Mouse (Mus musculus) cortical plate, adult 2 months (tissue): ENCODE results near the gene Plppr1.

Experiments
- CTCF ChIP-seq: fragments of 200-500 bp; IDR thresholded peaks from 2 replicates; pipeline ENCODE4 v1.5.1; 2011; ENCODE audit warnings: mild to moderate bottlenecking, control low read depth, low read length; ENCODE audit not compliant: insufficient read depth; ENCODE audit errors: extremely low read depth
- POLR2A ChIP-seq: fragments of 200-500 bp; IDR thresholded peaks from 2 replicates; pipeline ENCODE4 v1.6.1; 2011; ENCODE audit warnings: mild to moderate bottlenecking, low read length, control low read depth; ENCODE audit not compliant: insufficient read depth; ENCODE audit errors: extremely low read depth

DNA sequence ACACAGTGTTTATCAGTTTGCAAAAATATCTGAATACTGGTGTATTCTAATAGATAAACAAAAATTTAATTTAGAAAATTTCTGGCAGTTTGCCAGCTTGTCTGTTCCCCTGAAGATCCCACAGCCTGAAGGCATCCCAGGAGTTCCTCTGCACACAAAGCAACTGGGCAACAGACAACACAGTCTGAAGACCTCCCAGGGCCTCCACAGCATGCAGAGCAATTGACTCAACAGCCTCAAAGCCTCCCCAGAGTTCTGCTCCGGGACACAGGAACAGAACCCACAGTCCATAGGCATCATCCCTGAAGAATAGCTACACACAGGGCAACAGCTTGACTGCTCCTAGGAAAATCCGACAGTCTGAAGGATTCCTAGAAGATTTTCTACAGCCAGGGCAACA, 289.6 kb downstream of the Plppr1 start:
- TF ChIP-seq CTCF (no peak), POLR2A (no peak)
